Mouse (Mus musculus) heart, adult 2 months (tissue): ENCODE data around the gene Ehd2. TPM values are rescaled to one million over a fixed set of nuclear protein-coding genes. Genes with fewer than 3 reads are reported as not detected.
A peak's percentile ranks its signal among the peaks of the same experiment; 100 is the strongest.

ENCODE experiments used
- DNase-seq, 2 experiments: peaks; one replicate each; pipeline ENCODE4 v3.0.0; 2021
- H3K27ac ChIP-seq: fragments of 200-600 bp; 2 replicates; pipeline ENCODE4 v1.8.1; 2022
- H3K27me3 ChIP-seq: fragments of 200-500 bp; 2 replicates; pipeline ENCODE4 v1.6.1; 2012; ENCODE audit warnings: mild to moderate bottlenecking, low read length, inconsistent platforms, mixed read lengths; ENCODE audit not compliant: control insufficient read depth, insufficient read depth
- H3K36me3 ChIP-seq: fragments of 200-500 bp; 2 replicates; pipeline ENCODE4 v1.6.1; 2012; ENCODE audit warnings: low read length, inconsistent platforms; ENCODE audit not compliant: control insufficient read depth, insufficient read depth
- H3K4me1 ChIP-seq: fragments of 200-500 bp; 2 replicates; pipeline ENCODE4 v1.6.1; 2011; ENCODE audit warnings: low read length; ENCODE audit not compliant: control insufficient read depth, insufficient read depth
- H3K4me3 ChIP-seq: fragments of 200-600 bp; 2 replicates; pipeline ENCODE4 v1.8.1; 2022
- H3K79me2 ChIP-seq: fragments of 200-500 bp; replicated peaks from 2 replicates; pipeline ENCODE4 v1.6.1; 2012; ENCODE audit warnings: mild to moderate bottlenecking, inconsistent platforms, low read length, moderate library complexity, mixed read lengths; ENCODE audit not compliant: control insufficient read depth, insufficient read depth
- H3K9ac ChIP-seq: fragments of 200-500 bp; 2 replicates; pipeline ENCODE4 v1.6.1; 2012; ENCODE audit warnings: low read depth, mild to moderate bottlenecking, control low read depth, inconsistent platforms, low read length, mixed read lengths
- CTCF ChIP-seq: fragments of 200-600 bp; IDR thresholded peaks from 2 replicates; pipeline ENCODE4 v1.8.1; 2022; ENCODE audit warnings: antibody characterized with exemption, mild to moderate bottlenecking, moderate library complexity
- EP300 ChIP-seq: fragments of 200-500 bp; IDR thresholded peaks from 2 replicates; pipeline ENCODE4 v1.6.1; 2011; ENCODE audit warnings: low read depth, low read length, control low read depth; ENCODE audit not compliant: insufficient read depth
- POLR2A ChIP-seq: fragments of 200-500 bp; IDR thresholded peaks from 2 replicates; pipeline ENCODE4 v1.6.1; 2011; ENCODE audit warnings: mild to moderate bottlenecking, low read depth, low read length, control low read depth; ENCODE audit not compliant: insufficient read depth
- WGBS: fragments of 180-500 bp; shearing (Covaris S2); methylation state at CpG from one replicate; pipeline ENCODE4 v1.1.7; 2018; 5-methylcytosine and 5-hydroxymethylcytosine counted together
- intact Hi-C: fragments of 180-260 bp; cut with DNase I; formaldehyde crosslinking; loops from one replicate; pipeline ENCODE4 v1.15.1; 2025
- polyA plus RNA-seq: library from polyadenylated mRNA; depleted of rRNA; stranded (reverse); fragments of >200 nt; gene quantifications from 2 replicates; pipeline ENCODE4 v1.2.3, GENCODE M21; 2012
- total RNA-seq, 2 experiments: library from RNA; stranded (reverse); gene quantifications; 2 replicates each; pipeline ENCODE4 v1.2.3; 2021

Gene Ehd2
- total and polyA plus RNA-seq, 3 experiments = 76.8 to 91.3 (median 81.9) TPM

DNA sequence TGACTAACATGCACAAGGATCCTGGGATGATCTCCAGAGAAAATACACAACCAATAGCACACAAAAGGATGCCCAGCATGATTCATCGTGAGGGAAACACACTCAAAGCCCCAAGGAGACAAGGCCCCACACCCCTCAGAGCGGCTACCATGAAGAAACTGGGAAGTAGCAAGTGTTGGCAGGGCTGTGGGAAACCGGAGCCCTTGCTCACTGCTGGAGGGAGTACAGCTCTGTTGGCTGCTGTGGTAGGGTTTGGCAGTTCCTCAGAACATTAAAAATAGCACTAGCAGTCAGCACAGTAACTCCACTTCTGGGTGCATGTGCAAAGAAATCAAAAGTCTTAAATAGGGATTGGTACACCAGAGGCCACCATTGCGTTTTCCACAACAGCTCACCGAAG, 34.8 kb upstream of the Ehd2 start:
- WGBS = 20% methylated on average over 5 of the region's 5 CpGs
- peaks cover 5% of the 10 kb centered on the region for H3K79me2 ChIP-seq
- DNase-seq = peak; percentile 78 to 87
- no peak overlapping the region for H3K4me3 ChIP-seq
- TF ChIP-seq EP300 (0 out of 2 replicates have a peak, but pooled peaks have one; percentile 9), POLR2A (no peak)
- H3K36me3 ChIP-seq = peaks cover 5% of the 10 kb centered on the region
- no peaks in the 10 kb centered on the region for H3K27me3 ChIP-seq
- H3K9ac ChIP-seq = no peak overlapping the region
- H3K27ac ChIP-seq = peak overlapping the region; percentile 82
- intact Hi-C loops = no loop called here
- peaks cover 29% of the 10 kb centered on the region for H3K4me1 ChIP-seq

DNA sequence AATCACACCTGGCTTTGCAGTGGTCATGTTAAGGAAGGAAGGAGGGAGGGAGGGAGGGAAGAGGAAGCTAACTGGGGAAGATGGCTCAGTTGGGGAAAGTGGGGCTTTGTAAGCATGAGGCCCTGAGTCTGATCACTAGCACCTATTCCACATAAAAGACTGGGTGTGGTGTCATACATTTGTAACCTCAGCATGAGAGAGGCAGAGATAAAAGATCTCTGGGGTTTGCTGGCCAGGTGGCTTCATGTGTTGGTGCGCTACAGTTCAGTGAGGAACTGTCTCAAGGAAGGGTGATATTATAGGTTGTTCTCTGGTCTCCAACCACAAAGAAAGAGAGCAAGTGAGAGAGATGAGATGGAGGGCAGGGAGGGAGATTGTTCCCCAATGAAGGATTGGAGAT, 34.3 kb upstream of the Ehd2 start:
- Histone ChIP-seq H3K27ac (peak overlapping the region; percentile 82), H3K4me3 (no peak overlapping the region), H3K4me1 (peaks cover 29% of the 10 kb centered on the region), H3K27me3 (no peaks in the 10 kb centered on the region), H3K79me2 (peaks cover 1% of the 10 kb centered on the region), H3K36me3 (peaks cover 5% of the 10 kb centered on the region), H3K9ac (no peak overlapping the region)
- DNase-seq = no peak
- TF ChIP-seq EP300 (no peak), POLR2A (no peak), CTCF (no peak)
- 76% methylated on average over 1 of the region's 1 CpGs for WGBS
- intact Hi-C loops = loop anchor here (2.0 kb wide), 1 partner anchor 15 kb away; no protein-coding TSS in a partner anchor

DNA sequence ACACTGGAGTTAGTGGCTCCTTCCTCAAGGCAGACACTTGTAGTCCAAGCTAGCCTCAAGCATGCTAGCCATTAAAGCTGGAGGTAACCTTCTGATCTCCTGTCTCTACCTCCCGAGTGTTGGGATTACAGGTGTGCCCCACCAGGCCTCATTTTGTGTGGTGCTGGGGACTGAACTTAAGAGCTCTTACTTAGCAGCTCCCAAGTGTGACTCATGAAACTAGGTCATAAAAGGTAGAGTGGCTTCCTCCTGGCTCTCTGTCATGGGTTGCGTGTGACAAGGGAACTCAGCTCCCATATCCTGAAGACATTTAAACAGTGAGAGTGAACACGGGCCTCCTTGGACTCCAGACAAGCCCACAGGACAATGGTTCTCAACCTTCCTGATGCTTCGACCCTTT, 26.4 kb upstream of the Ehd2 start:
- no peak for DNase-seq
- no peaks in the 10 kb centered on the region for H3K36me3 ChIP-seq
- no peak overlapping the region for H3K27ac ChIP-seq
- no peaks in the 10 kb centered on the region for H3K4me1 ChIP-seq
- H3K4me3 ChIP-seq = no peak overlapping the region
- H3K27me3 ChIP-seq = no peaks in the 10 kb centered on the region
- no peak for TF ChIP-seq EP300
- TF ChIP-seq POLR2A = no peak
- TF ChIP-seq CTCF = no peak
- no peak overlapping the region for H3K9ac ChIP-seq
- no peaks in the 10 kb centered on the region for H3K79me2 ChIP-seq
- 78% methylated on average over 4 of the region's 4 CpGs for WGBS
- intact Hi-C loops = no loop called here

DNA sequence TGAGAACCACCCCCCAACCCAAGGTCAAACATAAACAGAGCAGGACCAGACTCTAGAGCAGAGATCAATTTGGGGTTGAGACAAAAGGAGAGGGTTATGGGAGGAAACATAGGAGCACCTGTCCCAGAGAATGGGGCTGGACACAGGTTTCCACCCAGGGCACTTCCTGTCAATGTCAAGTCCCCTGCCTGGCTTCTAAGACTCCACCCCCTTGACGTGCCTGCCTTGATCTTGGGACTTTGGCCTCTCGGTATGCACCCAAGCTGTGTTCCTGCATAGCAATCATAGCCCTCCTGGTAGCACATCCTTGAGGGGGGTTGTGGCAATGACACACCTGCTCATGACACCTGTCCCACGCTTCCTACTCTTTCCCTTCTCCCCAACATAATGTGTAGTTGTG, 25.8 kb upstream of the Ehd2 start:
- Histone ChIP-seq H3K27me3 (no peaks in the 10 kb centered on the region), H3K4me3 (no peak overlapping the region), H3K9ac (no peak overlapping the region), H3K79me2 (no peaks in the 10 kb centered on the region), H3K4me1 (no peaks in the 10 kb centered on the region), H3K36me3 (no peaks in the 10 kb centered on the region), H3K27ac (no peak overlapping the region)
- WGBS = 76% methylated on average over 3 of the region's 3 CpGs
- DNase-seq = no peak
- no peak for TF ChIP-seq POLR2A
- no peak for TF ChIP-seq CTCF
- no peak for TF ChIP-seq EP300
- intact Hi-C loops = no loop called here

DNA sequence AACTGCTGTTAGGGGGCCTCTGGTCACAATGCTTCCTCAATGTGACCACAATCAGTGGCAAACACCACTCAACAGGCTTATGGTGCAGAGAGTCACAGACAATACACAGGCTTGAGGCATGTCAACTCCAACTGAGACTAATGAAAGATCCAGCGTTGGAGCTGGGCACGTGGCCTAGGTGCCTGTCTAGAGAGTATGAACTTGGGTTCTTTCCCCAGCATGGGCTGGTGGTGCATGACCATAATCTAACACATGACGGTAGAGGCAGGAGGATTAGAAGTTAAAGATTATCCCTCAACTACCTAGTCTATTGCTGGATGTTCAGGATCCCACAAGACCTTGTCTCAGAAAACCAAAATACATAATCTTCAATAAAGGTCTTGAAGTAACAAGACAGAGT, 24.4 kb upstream of the Ehd2 start:
- no peaks in the 10 kb centered on the region for H3K27me3 ChIP-seq
- no peak for DNase-seq
- H3K36me3 ChIP-seq = no peaks in the 10 kb centered on the region
- 94% methylated on average over 3 of the region's 3 CpGs for WGBS
- intact Hi-C loops = no loop called here
- H3K9ac ChIP-seq = no peak overlapping the region
- no peaks in the 10 kb centered on the region for H3K4me1 ChIP-seq
- peaks cover under 1% of the 10 kb centered on the region; the same call in 1 of the 2 replicates for H3K79me2 ChIP-seq
- no peak overlapping the region for H3K27ac ChIP-seq
- no peak overlapping the region for H3K4me3 ChIP-seq
- no peak for TF ChIP-seq POLR2A
- TF ChIP-seq CTCF = no peak
- TF ChIP-seq EP300 = no peak

DNA sequence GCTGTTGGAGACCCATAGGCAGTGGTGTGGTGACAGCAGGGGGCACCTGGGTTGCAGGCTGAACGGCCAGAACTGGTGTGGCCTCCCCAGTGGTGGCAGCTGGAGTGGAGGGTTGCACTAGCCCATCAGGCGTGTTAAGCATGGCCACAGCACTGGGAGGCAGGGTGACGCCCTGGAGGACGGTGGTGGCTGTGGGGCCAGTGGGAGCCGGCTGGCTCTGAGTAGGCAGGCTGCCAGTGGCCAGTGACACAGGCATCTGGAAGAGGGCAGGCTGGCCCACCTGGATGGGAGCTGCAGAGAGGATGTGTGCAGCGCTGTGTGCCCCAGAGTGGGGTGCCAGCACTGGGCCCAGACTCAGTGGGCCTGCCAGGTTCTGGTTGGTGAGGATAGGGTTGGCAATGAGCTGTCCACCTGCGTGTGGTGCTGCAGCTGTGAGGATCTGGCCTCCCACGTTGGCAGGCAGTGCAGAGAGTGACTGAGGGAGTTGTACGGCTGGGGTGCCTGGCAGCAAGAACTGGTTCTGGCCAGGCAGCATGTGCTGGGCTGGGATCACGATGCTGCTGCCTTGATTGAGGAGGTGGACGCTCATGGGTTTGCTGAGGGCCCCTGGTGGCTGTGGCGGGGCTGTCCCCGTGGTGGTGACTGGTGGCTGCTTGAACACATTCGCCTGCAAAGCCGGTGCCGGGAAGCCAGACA, 20.4 kb upstream of the Ehd2 start:
- 82% methylated on average over 16 of the region's 16 CpGs for WGBS
- Histone ChIP-seq H3K27ac (no peak overlapping the region), H3K27me3 (no peaks in the 10 kb centered on the region), H3K9ac (no peak overlapping the region), H3K79me2 (peaks cover 2% of the 10 kb centered on the region; the same call in 1 of the 2 replicates), H3K4me3 (no peak overlapping the region), H3K4me1 (no peaks in the 10 kb centered on the region; the same call in 1 of the 2 replicates), H3K36me3 (no peaks in the 10 kb centered on the region)
- no peak for DNase-seq
- intact Hi-C loops = loop anchor here (2.0 kb wide), 1 partner anchor 13 kb away; no protein-coding TSS in a partner anchor
- TF ChIP-seq CTCF = no peak
- no peak for TF ChIP-seq POLR2A
- no peak for TF ChIP-seq EP300
